Mouse (Mus musculus) olfactory bulb, adult 2 months (tissue): ENCODE measurements around the gene Vill.

Experiments used
- CTCF ChIP-seq: fragments of 200-500 bp; IDR thresholded peaks from 2 replicates; pipeline ENCODE4 v1.5.1; 2012; ENCODE audit warnings: low read depth, mild to moderate bottlenecking, low read length, moderate library complexity; ENCODE audit not compliant: insufficient read depth
- POLR2A ChIP-seq: fragments of 200-500 bp; IDR thresholded peaks from 2 replicates; pipeline ENCODE4 v1.6.1; 2012; ENCODE audit warnings: mild to moderate bottlenecking, low read depth, low read length, moderate library complexity; ENCODE audit not compliant: insufficient read depth

GRCm38 (mm10) chr9:119107566-119107965 lies 55.0 kb downstream of the Vill start:
- TF ChIP-seq CTCF (no peak), POLR2A (no peak)
